Comparison of ENCODE assay signal across 8 mouse cellular contexts in genomic region chr10:86273410-86274191, GRCm38 (mm10). TPM values are rescaled to one million over a fixed set of nuclear protein-coding genes. Genes with fewer than 3 reads are reported as not detected.
A peak's percentile ranks its signal among the peaks of the same experiment; 100 is the strongest.
DNase-seq lines count a peak whose midpoint lies in the region; ATAC-seq lines count a peak whose summit lies in the region.

No protein-coding gene starts in this region.

- H3K4me2 ChIP-seq in hindbrain, embryonic 11.5 days (replicated peaks; ENCODE audit: low read depth, low read length), result no peak overlapping the region
- H3K4me2 ChIP-seq in heart, embryonic 14.5 days (ENCODE audit: low read length), result no peak overlapping the region
- H3K4me2 ChIP-seq in neural tube, embryonic 15.5 days, result no peak overlapping the region

- no peak for ATAC-seq in hindbrain, embryonic 11.5 days (ENCODE audit: low FRiP score)
- ATAC-seq in heart, embryonic 14.5 days (ENCODE audit: insufficient number of reproducible peaks, insufficient read depth, low FRiP score, low read depth), result peak; percentile 64
- ATAC-seq in neural tube, embryonic 15.5 days (ENCODE audit: low FRiP score), result no peak

- WGBS in hindbrain, embryonic 10.5 days, result 62% methylated on average over 19 of the region's 19 CpGs
- WGBS in hindbrain, embryonic 11.5 days, result 62% methylated on average over 19 of the region's 19 CpGs
- 53% methylated on average over 19 of the region's 19 CpGs for WGBS in heart, embryonic 14.5 days
- 65% methylated on average over 19 of the region's 19 CpGs for WGBS in limb, embryonic 10.5 days
- WGBS in neural tube, embryonic 15.5 days, result 82% methylated on average over 19 of the region's 19 CpGs

- peak; percentile 26 for DNase-seq in hindbrain, embryonic 10.5 days (ENCODE audit: low spot score)
- no peak for DNase-seq in hindbrain, embryonic 11.5 days (ENCODE audit: low spot score)
- DNase-seq in limb, embryonic 10.5 days (ENCODE audit: low spot score), result no peak
- DNase-seq in spleen, postnatal 14 days (ENCODE audit: low spot score in 2 of 2), result no peak
- no peak for DNase-seq in cerebellum, postnatal 25 days
- no peak for DNase-seq in cerebellum, adult 9-11 months

- no peak overlapping the region for H3K4me3 ChIP-seq in hindbrain, embryonic 10.5 days
- H3K4me3 ChIP-seq in hindbrain, embryonic 11.5 days (ENCODE audit: low read depth, low read length), result no peak overlapping the region
- no peak overlapping the region for H3K4me3 ChIP-seq in heart, embryonic 14.5 days (ENCODE audit: control insufficient read depth in 1 of 2, insufficient read depth in 1 of 2, low read depth in 1 of 2, low read length in 2 of 2)
- no peak overlapping the region for H3K4me3 ChIP-seq in limb, embryonic 10.5 days
- H3K4me3 ChIP-seq in neural tube, embryonic 15.5 days (replicated peaks), result no peak overlapping the region

- peak overlapping the region; percentile 66 for H3K27ac ChIP-seq in hindbrain, embryonic 10.5 days
- no peak overlapping the region for H3K27ac ChIP-seq in hindbrain, embryonic 11.5 days (ENCODE audit: low read depth, low read length)
- peak overlapping the region; percentile 18 to 62 for H3K27ac ChIP-seq in heart, embryonic 14.5 days (replicated peaks in 1 of 2; ENCODE audit: control insufficient read depth in 1 of 2, insufficient read depth in 1 of 2, low read depth in 2 of 2, low read length in 2 of 2)
- peak overlapping the region; percentile 78 for H3K27ac ChIP-seq in limb, embryonic 10.5 days
- peak overlapping the region; percentile 23; the same call in 1 of the 2 replicates for H3K27ac ChIP-seq in neural tube, embryonic 15.5 days (replicated peaks)

- no peaks in the 10 kb centered on the region for H3K36me3 ChIP-seq in hindbrain, embryonic 10.5 days
- H3K36me3 ChIP-seq in hindbrain, embryonic 11.5 days (ENCODE audit: control insufficient read depth, insufficient read depth, low read length), result no peaks in the 10 kb centered on the region
- no peaks in the 10 kb centered on the region for H3K36me3 ChIP-seq in heart, embryonic 14.5 days (ENCODE audit: control insufficient read depth, insufficient read depth, low read length)
- no peaks in the 10 kb centered on the region for H3K36me3 ChIP-seq in limb, embryonic 10.5 days
- H3K36me3 ChIP-seq in neural tube, embryonic 15.5 days, result no peaks in the 10 kb centered on the region

- H3K9ac ChIP-seq in hindbrain, embryonic 11.5 days (ENCODE audit: low read depth, low read length), result no peak overlapping the region
- no peak overlapping the region for H3K9ac ChIP-seq in heart, embryonic 14.5 days (ENCODE audit: low read length)
- no peak overlapping the region for H3K9ac ChIP-seq in neural tube, embryonic 15.5 days (replicated peaks)

- no peaks in the 10 kb centered on the region for H3K27me3 ChIP-seq in hindbrain, embryonic 10.5 days (ENCODE audit: insufficient read depth, poor library complexity, severe bottlenecking)
- no peaks in the 10 kb centered on the region for H3K27me3 ChIP-seq in hindbrain, embryonic 11.5 days (ENCODE audit: control insufficient read depth, insufficient read depth, low read length)
- no peaks in the 10 kb centered on the region for H3K27me3 ChIP-seq in heart, embryonic 14.5 days (ENCODE audit: control insufficient read depth, insufficient read depth, low read length)
- H3K27me3 ChIP-seq in limb, embryonic 10.5 days (ENCODE audit: low read depth, poor library complexity, severe bottlenecking), result no peaks in the 10 kb centered on the region
- H3K27me3 ChIP-seq in neural tube, embryonic 15.5 days (replicated peaks), result no peaks in the 10 kb centered on the region

- H3K9me3 ChIP-seq in hindbrain, embryonic 10.5 days, result no peaks in the 10 kb centered on the region
- no peaks in the 10 kb centered on the region for H3K9me3 ChIP-seq in hindbrain, embryonic 11.5 days (ENCODE audit: control insufficient read depth, low read length)
- H3K9me3 ChIP-seq in heart, embryonic 14.5 days (ENCODE audit: control insufficient read depth, low read length), result no peaks in the 10 kb centered on the region
- H3K9me3 ChIP-seq in limb, embryonic 10.5 days (replicated peaks), result no peaks in the 10 kb centered on the region
- H3K9me3 ChIP-seq in neural tube, embryonic 15.5 days (replicated peaks), result no peaks in the 10 kb centered on the region

- peaks cover 6% of the 10 kb centered on the region; the same call in 1 of the 2 replicates for H3K4me1 ChIP-seq in hindbrain, embryonic 10.5 days (replicated peaks)
- H3K4me1 ChIP-seq in hindbrain, embryonic 11.5 days (replicated peaks; ENCODE audit: control insufficient read depth, insufficient read depth, low read length), result no peaks in the 10 kb centered on the region
- H3K4me1 ChIP-seq in heart, embryonic 14.5 days (ENCODE audit: control insufficient read depth in 2 of 2, insufficient read depth in 2 of 2, low read length in 2 of 2), result peaks cover 0 to 8% of the 10 kb centered on the region in 2 experiments; a peak in 1 of 4 replicates
- peaks cover 16% of the 10 kb centered on the region for H3K4me1 ChIP-seq in limb, embryonic 10.5 days
- no peaks in the 10 kb centered on the region for H3K4me1 ChIP-seq in neural tube, embryonic 15.5 days

RNA-seq across cellular contexts. Expression of gene Timp3, which starts 26.6 kb away (rescaled TPM):
- polyA plus RNA-seq in hindbrain, embryonic 10.5 days (2016; fragmentation: Nextera tagmentation; extraction: Ambion mirVana), result 24.8 and 31.4 TPM in 2 replicates
- 31.6 and 32.8 TPM in 2 replicates for polyA plus RNA-seq in hindbrain, embryonic 11.5 days (2014; fragmentation: Nextera tagmentation; extraction: Ambion mirVana)
- 91.0 and 92.7 TPM in 2 replicates for polyA plus RNA-seq in heart, embryonic 14.5 days (2014; fragmentation: Nextera tagmentation; extraction: Ambion mirVana)
- polyA plus RNA-seq in limb, embryonic 10.5 days (2016; fragmentation: Nextera tagmentation; extraction: Ambion mirVana), result 28.9 and 43.5 TPM in 2 replicates
- polyA plus RNA-seq in neural tube, embryonic 15.5 days (2015; fragmentation: Nextera tagmentation; extraction: Ambion mirVana), result 51.6 and 57.1 TPM in 2 replicates
